Mouse (Mus musculus) bone marrow, adult 2 months (tissue): Measurements from ENCODE around the gene Pdss2. TPM values are rescaled to one million over a fixed set of nuclear protein-coding genes. Genes with fewer than 3 reads are reported as not detected.

ENCODE experiments used
- H3K27ac ChIP-seq: fragments of 200-500 bp; 2 replicates; pipeline ENCODE4 v1.5.1; 2012; ENCODE audit warnings: low read depth, mild to moderate bottlenecking, control low read depth, inconsistent platforms, low read length; ENCODE audit not compliant: control insufficient read depth, poor library complexity, insufficient read depth
- H3K4me1 ChIP-seq: fragments of 200-500 bp; 2 replicates; pipeline ENCODE4 v1.6.1; 2011; ENCODE audit warnings: low read length; ENCODE audit not compliant: control insufficient read depth, insufficient read depth
- H3K4me3 ChIP-seq: fragments of 200-500 bp; replicated peaks from 2 replicates; pipeline ENCODE3; 2011; ENCODE audit warnings: mild to moderate bottlenecking, low read depth, low read length, control low read depth; ENCODE audit not compliant: control insufficient read depth
- CTCF ChIP-seq: fragments of 200-500 bp; IDR thresholded peaks from 2 replicates; pipeline ENCODE4 v1.5.1; 2011; ENCODE audit warnings: low read length, control low read depth; ENCODE audit not compliant: control insufficient read depth, insufficient read depth
- POLR2A ChIP-seq: fragments of 200-500 bp; IDR thresholded peaks from 2 replicates; pipeline ENCODE4 v1.6.1; 2011; ENCODE audit warnings: low read depth, mild to moderate bottlenecking, control low read depth, low read length, borderline replicate concordance; ENCODE audit not compliant: control insufficient read depth
- WGBS: fragments of 180-500 bp; shearing (Covaris S2); methylation state at CpG from one replicate; pipeline ENCODE4 v1.1.7; 2018; 5-methylcytosine and 5-hydroxymethylcytosine counted together
- polyA plus RNA-seq: library from polyadenylated mRNA; stranded (reverse); fragments of >200 nt; gene quantifications from 2 replicates; pipeline ENCODE4 v1.2.4, GENCODE M21; 2011; ENCODE audit warnings: low replicate concordance; ENCODE audit not compliant: missing spikeins, insufficient read depth, insufficient read length

Pdss2 gene
- polyA plus RNA-seq, 1 experiment = 10.9 TPM

DNA sequence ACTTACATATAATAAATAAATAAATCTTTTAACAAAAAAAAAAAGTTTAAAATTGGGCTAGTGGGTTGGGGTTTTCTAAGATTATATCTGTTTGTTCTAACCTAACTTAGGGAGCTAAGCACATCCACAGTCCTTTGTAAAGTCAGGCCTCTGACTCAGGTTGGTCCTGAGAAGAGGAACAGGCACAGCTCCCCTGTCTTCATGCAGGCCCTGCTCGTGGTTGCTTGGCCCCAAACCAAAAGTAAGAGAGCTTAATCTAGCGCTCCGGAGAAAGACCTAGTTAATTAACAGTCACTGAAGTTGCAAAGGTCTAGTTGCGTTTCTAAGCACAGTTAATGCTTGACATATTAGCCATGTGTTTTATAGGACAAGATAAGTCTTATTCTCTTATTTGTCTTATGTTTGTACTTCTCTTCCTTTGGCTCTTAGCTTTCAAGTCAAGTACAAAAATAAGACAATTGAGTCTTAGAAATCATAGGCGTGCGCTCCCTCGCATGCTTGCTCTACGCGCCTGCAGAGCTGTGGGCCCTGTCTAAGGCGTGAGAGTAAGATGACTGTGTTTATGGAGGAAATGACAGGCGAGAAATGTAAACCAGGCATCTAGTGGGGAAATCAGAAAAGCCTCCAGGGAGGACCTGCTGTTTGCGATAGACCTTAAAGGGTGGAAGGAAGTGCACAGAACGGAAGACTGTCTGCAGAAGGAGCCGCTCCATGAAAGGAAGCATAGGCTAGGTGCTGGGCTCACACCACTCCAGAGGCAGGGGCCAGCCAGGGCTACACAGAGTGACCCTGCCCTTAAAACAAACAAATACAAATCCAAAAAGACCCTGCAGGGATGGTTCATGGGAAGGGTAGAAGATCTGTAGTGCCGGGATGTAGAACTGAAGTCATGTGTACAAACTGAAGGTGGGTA lies 157.7 kb downstream of the Pdss2 start:
- H3K4me3 ChIP-seq = no peak overlapping the region
- no peak overlapping the region for H3K27ac ChIP-seq
- TF ChIP-seq POLR2A (no peak), CTCF (no peak)
- 36% methylated on average over 15 of the region's 15 CpGs for WGBS
- H3K4me1 ChIP-seq = no peaks in the 10 kb centered on the region; the same call in 1 of the 2 replicates

DNA sequence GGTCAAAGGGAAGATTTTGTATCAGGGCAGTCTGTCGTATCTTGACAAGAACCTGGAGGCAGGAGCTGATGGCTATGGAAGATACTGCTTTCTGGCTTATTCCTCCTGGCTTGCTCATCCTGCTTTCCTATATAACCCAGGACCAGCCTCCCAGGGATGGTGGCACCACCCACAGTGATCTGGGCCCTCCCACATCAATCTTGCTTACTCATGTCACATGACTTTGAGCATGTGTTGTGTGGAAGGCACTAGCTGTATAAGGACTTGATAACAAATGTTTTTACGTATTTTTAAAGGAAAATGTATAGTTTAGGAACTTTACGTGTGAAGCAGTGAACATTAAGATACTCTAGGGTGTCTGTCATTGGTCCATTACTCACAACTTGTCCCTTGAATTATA lies 161.4 kb downstream of the Pdss2 start:
- no peak for TF ChIP-seq CTCF
- no peak overlapping the region for H3K27ac ChIP-seq
- 84% methylated on average over 3 of the region's 3 CpGs for WGBS
- no peak overlapping the region for H3K4me3 ChIP-seq
- no peaks in the 10 kb centered on the region; the same call in 1 of the 2 replicates for H3K4me1 ChIP-seq

DNA sequence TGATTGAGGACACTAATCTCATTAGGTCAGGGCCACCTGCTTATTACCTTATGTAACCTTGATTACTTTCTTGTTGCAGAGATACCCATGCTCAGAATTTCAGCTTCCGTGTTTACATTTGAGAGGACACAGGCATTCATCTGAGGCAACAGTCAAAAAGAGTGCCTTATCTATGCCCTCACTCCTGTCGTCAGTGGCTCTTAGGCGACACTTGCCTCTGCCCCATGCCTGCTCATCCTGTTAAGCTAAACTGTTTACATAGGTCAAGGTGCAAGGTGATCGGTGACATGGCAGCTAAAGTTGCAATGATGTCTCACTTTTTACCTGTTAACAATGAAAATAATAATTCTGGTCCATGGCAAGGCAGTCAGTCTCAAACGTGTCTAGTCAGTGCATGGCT lies 163.3 kb downstream of the Pdss2 start:
- Histone ChIP-seq H3K27ac (no peak overlapping the region), H3K4me3 (no peak overlapping the region), H3K4me1 (no peaks in the 10 kb centered on the region)
- WGBS = 79% methylated on average over 5 of the region's 5 CpGs
- no peak for TF ChIP-seq POLR2A
- no peak for TF ChIP-seq CTCF

DNA sequence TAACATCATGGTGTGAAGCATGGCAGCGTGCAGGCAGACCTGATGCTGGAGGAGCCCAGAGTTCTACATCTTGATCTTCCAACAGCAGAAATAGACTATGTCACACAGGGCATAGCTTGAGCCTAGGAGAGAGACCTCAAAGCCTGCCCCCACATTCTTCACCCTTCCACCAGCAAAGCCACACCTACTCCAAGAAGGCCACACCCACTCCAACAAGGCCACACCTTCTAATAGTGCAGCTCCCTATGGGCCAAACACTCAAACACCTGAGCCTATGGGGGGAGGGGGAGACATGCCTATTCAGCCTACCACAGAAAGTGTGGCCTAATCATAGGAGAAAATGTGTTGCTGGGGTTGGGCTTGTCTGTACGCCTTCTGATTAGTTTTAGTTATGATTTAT lies 171.6 kb downstream of the Pdss2 start:
- H3K4me1 ChIP-seq = no peaks in the 10 kb centered on the region
- 79% methylated on average over 2 of the region's 2 CpGs for WGBS
- no peak overlapping the region for H3K4me3 ChIP-seq
- H3K27ac ChIP-seq = no peak overlapping the region
- TF ChIP-seq POLR2A (no peak), CTCF (no peak)

DNA sequence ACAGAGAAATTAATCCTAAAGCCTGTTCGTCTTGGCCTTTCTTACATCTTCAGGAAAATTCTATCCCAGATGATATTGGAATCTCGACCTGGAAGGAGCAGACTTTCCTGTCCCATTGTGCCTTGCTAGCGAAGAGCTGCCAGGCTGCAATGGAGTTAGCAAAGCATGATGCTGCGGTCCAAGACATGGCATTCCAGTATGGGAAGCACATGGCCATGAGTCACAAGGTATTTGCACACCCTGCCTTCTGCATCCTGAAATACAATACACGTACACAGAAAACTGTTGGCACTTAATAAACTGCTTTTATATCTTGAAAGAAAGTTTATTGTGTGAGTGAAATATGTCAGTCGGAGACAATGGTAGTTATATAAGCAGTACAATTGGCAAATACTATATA lies 172.5 kb downstream of the Pdss2 start:
- TF ChIP-seq POLR2A (no peak), CTCF (no peak)
- no peak overlapping the region for H3K4me3 ChIP-seq
- no peak overlapping the region for H3K27ac ChIP-seq
- no peaks in the 10 kb centered on the region for H3K4me1 ChIP-seq
- 89% methylated on average over 6 of the region's 6 CpGs for WGBS

DNA sequence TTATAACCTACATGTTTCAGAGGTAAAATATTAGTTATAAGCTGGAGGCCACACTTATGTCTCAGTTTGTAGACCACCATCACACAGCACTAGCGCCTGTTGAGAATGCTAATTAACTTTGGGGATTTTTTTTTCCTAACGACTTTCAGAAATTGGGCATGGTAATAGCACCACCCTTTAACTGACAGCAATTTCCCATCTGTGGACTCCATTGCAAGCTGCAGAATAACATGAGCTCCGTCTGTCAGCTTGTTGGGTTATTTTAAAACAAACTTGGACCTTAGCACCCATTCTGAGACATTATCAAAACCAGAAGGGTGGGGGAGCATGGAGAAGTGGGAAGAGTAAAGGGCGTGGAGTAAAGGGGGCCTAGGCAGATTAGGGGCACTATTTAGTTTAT lies 174.5 kb downstream of the Pdss2 start:
- TF ChIP-seq CTCF (no peak), POLR2A (no peak)
- H3K27ac ChIP-seq = no peak overlapping the region
- no peak overlapping the region for H3K4me3 ChIP-seq
- H3K4me1 ChIP-seq = no peaks in the 10 kb centered on the region
- WGBS = 79% methylated on average over 4 of the region's 4 CpGs

DNA sequence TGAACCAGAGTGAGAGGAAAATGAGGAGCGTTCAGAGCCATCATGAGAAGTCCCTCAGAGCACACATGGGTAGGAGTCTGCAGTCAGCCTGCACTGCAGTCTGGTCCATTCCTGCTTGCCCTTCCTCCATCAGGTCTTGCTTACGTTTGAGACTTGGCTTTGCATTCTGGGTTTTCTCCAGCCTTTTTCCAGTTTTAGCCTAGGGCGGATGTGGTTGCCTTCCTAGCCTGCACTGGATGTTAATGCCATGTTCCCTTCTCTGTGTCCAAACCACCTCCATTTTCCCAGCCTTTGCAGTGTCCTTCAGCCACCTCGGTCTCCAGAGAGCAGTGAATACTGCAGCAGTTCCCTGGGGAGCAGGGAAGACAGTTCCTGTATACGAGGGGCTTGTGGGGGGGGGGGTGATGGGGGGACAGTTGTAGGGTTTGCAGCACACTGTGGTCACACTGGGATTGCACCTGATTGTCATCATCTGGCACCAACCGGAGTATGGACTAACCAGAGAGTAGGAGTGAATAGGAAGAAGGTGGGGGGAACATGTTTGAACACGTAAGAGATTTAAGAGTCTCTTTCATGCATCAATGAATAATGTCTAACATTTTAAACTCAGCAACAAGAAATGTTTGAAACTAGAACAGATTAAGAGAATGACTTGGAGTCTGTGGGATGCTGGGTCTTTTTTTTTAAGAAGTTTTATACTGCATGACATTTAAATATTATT lies 178.5 kb downstream of the Pdss2 start:
- H3K27ac ChIP-seq = no peak overlapping the region
- no peak for TF ChIP-seq CTCF
- no peak for TF ChIP-seq POLR2A
- WGBS = 74% methylated on average over 7 of the region's 7 CpGs
- H3K4me1 ChIP-seq = no peaks in the 10 kb centered on the region
- H3K4me3 ChIP-seq = no peak overlapping the region

DNA sequence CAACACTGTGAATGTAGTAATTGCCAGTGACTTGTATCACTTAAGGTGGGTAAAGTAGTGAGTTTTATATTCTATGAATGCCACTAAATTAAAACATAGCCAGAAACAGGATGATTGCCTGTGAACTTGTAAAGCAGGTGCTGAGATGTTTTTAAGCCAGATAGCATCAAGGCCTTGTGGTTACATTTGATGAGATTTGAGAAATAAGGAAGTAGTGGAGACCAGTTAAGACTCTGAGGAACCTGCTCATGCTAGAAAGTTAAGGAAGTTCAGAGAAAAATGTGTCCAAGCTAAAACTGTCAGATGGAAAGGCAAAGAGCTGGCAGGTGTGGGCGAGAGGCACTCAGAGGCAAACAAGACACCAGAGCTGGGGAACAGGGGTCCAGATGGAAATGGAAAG lies 184.8 kb downstream of the Pdss2 start:
- 15% methylated on average over 1 of the region's 1 CpGs for WGBS

More for the DNA sequence above, 184.8 kb downstream of the Pdss2 start:
- Histone ChIP-seq H3K4me1 (no peaks in the 10 kb centered on the region), H3K4me3 (no peak overlapping the region), H3K27ac (no peak overlapping the region)
- TF ChIP-seq POLR2A = no peak
- TF ChIP-seq CTCF = no peak
